In genomic region chr2:19726904-19727303, GRCm38 (mm10) we compare ENCODE assay signal across 8 mouse cellular contexts.
A peak's percentile ranks its signal among the peaks of the same experiment; 100 is the strongest.
DNase-seq lines count a peak whose midpoint lies in the region; ATAC-seq and TF ChIP-seq lines count a peak whose summit lies in the region.

No protein-coding gene starts in this region.

- no peak overlapping the region for H3K4me2 ChIP-seq in heart, embryonic 12.5 days
- H3K4me2 ChIP-seq in stomach, postnatal 0 days (replicated peaks; ENCODE audit: low read depth): no peak overlapping the region

- no peaks in the 10 kb centered on the region for H3K27me3 ChIP-seq in heart, adult 2 months (ENCODE audit: control insufficient read depth, insufficient read depth, low read length)
- H3K27me3 ChIP-seq in heart, embryonic 12.5 days (replicated peaks): no peaks in the 10 kb centered on the region
- H3K27me3 ChIP-seq in embryonic facial prominence, embryonic 10.5 days (replicated peaks; ENCODE audit: low read depth, poor library complexity, severe bottlenecking): no peaks in the 10 kb centered on the region
- H3K27me3 ChIP-seq in stomach, postnatal 0 days (ENCODE audit: control insufficient read depth, insufficient read depth, low read length): no peaks in the 10 kb centered on the region

- H3K4me1 ChIP-seq in heart, adult 2 months (ENCODE audit: control insufficient read depth, insufficient read depth, low read length): no peaks in the 10 kb centered on the region
- no peaks in the 10 kb centered on the region for H3K4me1 ChIP-seq in heart, embryonic 12.5 days (replicated peaks)
- no peaks in the 10 kb centered on the region for H3K4me1 ChIP-seq in embryonic facial prominence, embryonic 10.5 days
- no peaks in the 10 kb centered on the region for H3K4me1 ChIP-seq in stomach, postnatal 0 days (replicated peaks; ENCODE audit: control insufficient read depth, insufficient read depth)

- no peak for ATAC-seq in heart, embryonic 12.5 days (ENCODE audit: insufficient number of reproducible peaks, low FRiP score)
- no peak for ATAC-seq in stomach, postnatal 0 days (ENCODE audit: low FRiP score, low TSS enrichment)

- no peak overlapping the region for H3K27ac ChIP-seq in heart, adult 2 months
- no peak overlapping the region for H3K27ac ChIP-seq in heart, embryonic 12.5 days (ENCODE audit: poor library complexity, severe bottlenecking)
- H3K27ac ChIP-seq in embryonic facial prominence, embryonic 10.5 days (replicated peaks): no peak overlapping the region
- H3K27ac ChIP-seq in stomach, postnatal 0 days (replicated peaks): no peak overlapping the region

- peak; percentile 77 for TF ChIP-seq EP300 in heart, adult 2 months (IDR thresholded peaks at IDR 0.05; ENCODE audit: insufficient read depth, low read depth, low read length)
- TF ChIP-seq EP300 in stomach, postnatal 0 days (optimal IDR thresholded peaks at IDR 0.05): no peak

- no peak overlapping the region for H3K9ac ChIP-seq in heart, adult 2 months (ENCODE audit: low read depth, low read length)
- H3K9ac ChIP-seq in heart, embryonic 12.5 days: no peak overlapping the region
- no peak overlapping the region for H3K9ac ChIP-seq in stomach, postnatal 0 days (ENCODE audit: low read length)

- peak; percentile 98 for TF ChIP-seq CTCF in heart, adult 2 months (IDR thresholded peaks at IDR 0.05)
- peak; percentile 89 for TF ChIP-seq CTCF in stomach, postnatal 0 days (IDR thresholded peaks at IDR 0.05; ENCODE audit: low read depth)

- DNase-seq in heart, adult 2 months: peak; percentile 62 to 75
- peak; percentile 66 to 68 for DNase-seq in B cell, adult 2 months
- DNase-seq in adrenal gland, postnatal 10 days: peak; percentile 71
- peak; percentile 51 for DNase-seq in embryonic facial prominence, embryonic 10.5 days (ENCODE audit: low spot score)
- DNase-seq in kidney, adult 9 months: peak; percentile 41
- DNase-seq in lung, postnatal 14 days: peak; percentile 61
- DNase-seq in stomach, postnatal 0 days (ENCODE audit: low spot score): peak; percentile 32

- H3K79me2 ChIP-seq in heart, adult 2 months (replicated peaks; ENCODE audit: control insufficient read depth, insufficient read depth, low read length): no peaks in the 10 kb centered on the region

- H3K36me3 ChIP-seq in heart, adult 2 months (ENCODE audit: control insufficient read depth, insufficient read depth, low read length): no peaks in the 10 kb centered on the region
- no peaks in the 10 kb centered on the region for H3K36me3 ChIP-seq in heart, embryonic 12.5 days
- no peaks in the 10 kb centered on the region for H3K36me3 ChIP-seq in embryonic facial prominence, embryonic 10.5 days (replicated peaks)
- H3K36me3 ChIP-seq in stomach, postnatal 0 days (ENCODE audit: control insufficient read depth, insufficient read depth, low read length): no peaks in the 10 kb centered on the region

- TF ChIP-seq POLR2A in heart, adult 2 months (IDR thresholded peaks at IDR 0.05; ENCODE audit: insufficient read depth, low read depth, low read length): no peak

- intact Hi-C loops in heart, adult 2 months (cut with DNase I): loop anchor here (2.0 to 5.0 kb wide), 2 partner anchors 65 to 198 kb away; no protein-coding TSS in a partner anchor

- H3K4me3 ChIP-seq in heart, adult 2 months: no peak overlapping the region
- H3K4me3 ChIP-seq in heart, embryonic 12.5 days: no peak overlapping the region
- H3K4me3 ChIP-seq in embryonic facial prominence, embryonic 10.5 days: no peak overlapping the region
- no peak overlapping the region for H3K4me3 ChIP-seq in stomach, postnatal 0 days (ENCODE audit: low read depth, low read length)

- H3K9me3 ChIP-seq in heart, embryonic 12.5 days (replicated peaks): 0 out of 2 replicates have a peak, but pooled peaks cover 4% of the 10 kb centered on the region
- no peaks in the 10 kb centered on the region for H3K9me3 ChIP-seq in embryonic facial prominence, embryonic 10.5 days
- H3K9me3 ChIP-seq in stomach, postnatal 0 days (ENCODE audit: control insufficient read depth, low read length): no peaks in the 10 kb centered on the region

- WGBS in heart, adult 2 months: 10% methylated on average over 9 of the region's 9 CpGs
- WGBS in heart, embryonic 12.5 days: 8% methylated on average over 9 of the region's 9 CpGs
- 9% methylated on average over 9 of the region's 9 CpGs for WGBS in embryonic facial prominence, embryonic 10.5 days
- WGBS in stomach, postnatal 0 days: 8% methylated on average over 9 of the region's 9 CpGs
